Mouse (Mus musculus) embryonic facial prominence, embryonic 14.5 days (tissue): Measurements from ENCODE around the gene Ttll12. TPM values are rescaled to one million over a fixed set of nuclear protein-coding genes. Genes with fewer than 3 reads are reported as not detected.

Source experiments
- ATAC-seq: fragments of 200-750 bp; cut with Nextera tagmentation; 2 replicates; pipeline ENCODE4 v1.8.0; 2017; ENCODE audit warnings: low read depth, moderate number of reproducible peaks, moderate TSS enrichment
- DNase-seq: peaks from one replicate; pipeline ENCODE4 v3.0.0-alpha.2; 2015; ENCODE audit warnings: low spot score
- H3K27ac ChIP-seq: fragments of 300-500 bp; sonication (generic); replicated peaks from 2 replicates; pipeline ENCODE4 v1.5.1; 2014; ENCODE audit warnings: low read depth, mild to moderate bottlenecking, low read length, moderate library complexity
- H3K27me3 ChIP-seq: fragments of 300-500 bp; sonication (generic); replicated peaks from 2 replicates; pipeline ENCODE4 v1.6.1; 2014; ENCODE audit warnings: low read length; ENCODE audit not compliant: control insufficient read depth, insufficient read depth
- H3K36me3 ChIP-seq: fragments of 300-500 bp; sonication (generic); 2 replicates; pipeline ENCODE4 v1.6.1; 2014; ENCODE audit warnings: low read length, mixed read lengths; ENCODE audit not compliant: control insufficient read depth, insufficient read depth
- H3K4me1 ChIP-seq: fragments of 300-500 bp; sonication (generic); 2 replicates; pipeline ENCODE4 v1.6.1; 2014; ENCODE audit warnings: antibody characterized with exemption, low read length; ENCODE audit not compliant: control insufficient read depth, insufficient read depth
- H3K4me2 ChIP-seq: fragments of 300-500 bp; sonication (generic); 2 replicates; pipeline ENCODE4 v1.6.1; 2014; ENCODE audit warnings: low read depth, mild to moderate bottlenecking, low read length, moderate library complexity, mixed read lengths
- H3K4me3 ChIP-seq: fragments of 300-500 bp; sonication (generic); 2 replicates; pipeline ENCODE4 v1.5.1; 2014; ENCODE audit warnings: low read depth, mild to moderate bottlenecking, low read length
- H3K9ac ChIP-seq: fragments of 300-500 bp; sonication (generic); 2 replicates; pipeline ENCODE4 v1.6.1; 2014; ENCODE audit warnings: low read depth, mild to moderate bottlenecking, low read length, moderate library complexity, mixed read lengths
- H3K9me3 ChIP-seq: fragments of 300-500 bp; sonication (generic); 2 replicates; pipeline ENCODE4 v1.6.1; 2016; ENCODE audit warnings: low read length; ENCODE audit not compliant: control insufficient read depth
- WGBS: fragments of 180-500 bp; shearing (Covaris S2); extraction: QIAGEN DNeasy Blood & Tissue Kit; methylation state at CpG from one replicate; pipeline ENCODE4 v1.1.7; 2014; 5-methylcytosine and 5-hydroxymethylcytosine counted together
- polyA plus RNA-seq: library from polyadenylated mRNA; unstranded; fragments of >200 nt; fragmentation: Nextera tagmentation; extraction: Ambion mirVana; gene quantifications from 2 replicates; pipeline ENCODE4 v1.2.1, GENCODE M21; 2014

Ttll12 gene
- polyA plus RNA-seq, 1 experiment from 2014 or later: 30.7 TPM

DNA sequence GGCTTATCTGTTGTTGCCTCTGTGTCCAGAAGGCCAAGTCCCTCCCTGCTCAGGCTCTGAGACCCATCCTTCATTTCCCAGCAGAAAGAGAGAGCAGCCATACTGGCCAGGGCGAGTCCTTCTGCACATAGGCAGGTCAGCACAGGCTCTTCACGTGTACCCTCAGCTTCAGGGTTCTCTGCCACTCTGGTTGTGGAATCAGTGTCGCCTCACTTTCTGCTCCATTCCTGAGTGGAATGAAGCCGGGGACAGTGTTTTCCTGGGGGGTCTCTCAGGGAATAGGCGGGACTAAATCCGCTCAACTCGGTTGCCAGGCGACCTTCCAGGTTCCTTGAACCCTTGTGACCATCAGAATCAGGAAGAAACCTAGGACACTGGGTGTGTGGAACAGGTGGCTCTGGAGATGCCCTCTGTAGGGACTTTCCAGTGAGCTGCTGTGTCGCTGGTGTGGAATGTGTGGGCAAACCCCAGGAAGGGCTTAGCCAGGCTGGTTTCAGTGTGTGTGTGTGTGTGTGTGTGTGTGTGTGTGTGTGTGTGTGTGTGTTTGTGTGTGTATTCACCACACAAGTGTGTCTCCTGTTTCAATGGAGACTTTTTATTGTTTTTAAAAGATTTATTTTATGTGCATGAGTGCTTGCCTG is 53.2 kb downstream of the Ttll12 start:
- no peaks in the 10 kb centered on the region for H3K9me3 ChIP-seq
- no peak overlapping the region for H3K4me2 ChIP-seq
- no peak for ATAC-seq
- no peaks in the 10 kb centered on the region for H3K27me3 ChIP-seq
- H3K4me1 ChIP-seq: no peaks in the 10 kb centered on the region
- WGBS: 72% methylated on average over 9 of the region's 9 CpGs
- no peak overlapping the region for H3K4me3 ChIP-seq
- DNase-seq: no peak
- no peak overlapping the region for H3K9ac ChIP-seq
- H3K36me3 ChIP-seq: peaks cover 16% of the 10 kb centered on the region
- no peak overlapping the region for H3K27ac ChIP-seq

- H3K9ac ChIP-seq: no peak overlapping the region
- WGBS: 52% methylated on average over 4 of the region's 4 CpGs
- H3K4me1 ChIP-seq: no peaks in the 10 kb centered on the region
- no peak for DNase-seq
- H3K36me3 ChIP-seq: no peaks in the 10 kb centered on the region
- ATAC-seq: no peak
- H3K27me3 ChIP-seq: no peaks in the 10 kb centered on the region
- no peak overlapping the region for H3K27ac ChIP-seq
- no peak overlapping the region for H3K4me2 ChIP-seq
- no peaks in the 10 kb centered on the region for H3K9me3 ChIP-seq
- H3K4me3 ChIP-seq: no peak overlapping the region
Measured at GRCm38 (mm10) chr15:83539905-83540304, 55.1 kb downstream of the Ttll12 start.

DNA sequence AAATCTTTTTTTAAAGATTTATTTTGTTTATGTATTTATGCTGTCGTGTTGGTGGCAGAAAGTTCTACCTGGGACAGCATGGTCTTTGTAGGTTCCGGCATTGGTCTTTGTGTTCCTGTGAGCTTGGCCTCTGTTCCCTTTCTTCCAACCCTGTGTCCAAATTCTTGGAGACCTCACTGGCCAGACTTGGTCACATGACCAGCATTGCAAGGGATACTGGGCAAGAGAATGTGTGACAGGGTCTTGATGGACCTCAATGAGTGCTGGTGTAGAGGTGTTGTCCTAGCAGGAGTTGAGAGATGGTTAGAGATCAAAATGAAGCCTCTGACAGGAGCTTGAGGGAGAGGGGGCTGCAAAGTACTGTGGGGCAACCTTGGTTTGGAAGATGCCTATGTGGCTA is 56.1 kb downstream of the Ttll12 start:
- Histone ChIP-seq H3K36me3 (no peaks in the 10 kb centered on the region), H3K4me3 (no peak overlapping the region), H3K9me3 (no peaks in the 10 kb centered on the region), H3K4me2 (no peak overlapping the region), H3K4me1 (no peaks in the 10 kb centered on the region), H3K27ac (no peak overlapping the region), H3K27me3 (no peaks in the 10 kb centered on the region), H3K9ac (no peak overlapping the region)
- no peak for DNase-seq
- WGBS: 87% methylated on average over 2 of the region's 2 CpGs
- no peak for ATAC-seq

DNA sequence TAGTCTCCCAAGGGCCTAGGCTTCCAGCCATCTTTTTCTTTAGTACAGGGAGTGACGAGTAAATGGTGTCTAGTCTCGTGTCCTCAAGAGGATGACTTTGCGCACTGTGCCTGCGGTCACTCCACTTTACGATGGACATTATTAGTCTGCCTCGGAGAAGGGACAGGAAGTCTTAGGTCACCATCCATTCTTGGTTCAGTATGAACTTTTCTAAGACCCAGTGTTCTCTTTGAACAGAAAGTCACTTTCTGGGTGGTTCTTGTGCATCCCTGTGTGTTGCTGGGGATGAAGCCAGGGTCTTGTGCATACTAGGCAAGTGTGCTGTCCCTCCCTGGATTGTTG is 59.1 kb downstream of the Ttll12 start:
- Histone ChIP-seq H3K4me1 (no peaks in the 10 kb centered on the region), H3K4me2 (no peak overlapping the region), H3K4me3 (no peak overlapping the region), H3K9me3 (no peaks in the 10 kb centered on the region), H3K36me3 (no peaks in the 10 kb centered on the region), H3K27me3 (no peaks in the 10 kb centered on the region), H3K27ac (no peak overlapping the region), H3K9ac (no peak overlapping the region)
- DNase-seq (no peak), ATAC-seq (no peak)
- WGBS: 82% methylated on average over 6 of the region's 6 CpGs

GRCm38 (mm10) chr15:83534960-83535889 is 59.7 kb downstream of the Ttll12 start:
- Histone ChIP-seq H3K4me2 (no peak overlapping the region), H3K9me3 (no peaks in the 10 kb centered on the region), H3K27me3 (no peaks in the 10 kb centered on the region), H3K27ac (peak overlapping the region; percentile 52; the same call in 1 of the 2 replicates), H3K4me3 (no peak overlapping the region), H3K9ac (no peak overlapping the region), H3K36me3 (no peaks in the 10 kb centered on the region), H3K4me1 (no peaks in the 10 kb centered on the region)
- WGBS: 65% methylated on average over 15 of the region's 17 CpGs
- DNase-seq (peak; percentile 42), ATAC-seq (peak; percentile 62; the same call in 1 of the 2 replicates)

- 69% methylated on average over 7 of the region's 7 CpGs for WGBS
Measured at GRCm38 (mm10) chr15:83532606-83533005, 62.4 kb downstream of the Ttll12 start.

DNA sequence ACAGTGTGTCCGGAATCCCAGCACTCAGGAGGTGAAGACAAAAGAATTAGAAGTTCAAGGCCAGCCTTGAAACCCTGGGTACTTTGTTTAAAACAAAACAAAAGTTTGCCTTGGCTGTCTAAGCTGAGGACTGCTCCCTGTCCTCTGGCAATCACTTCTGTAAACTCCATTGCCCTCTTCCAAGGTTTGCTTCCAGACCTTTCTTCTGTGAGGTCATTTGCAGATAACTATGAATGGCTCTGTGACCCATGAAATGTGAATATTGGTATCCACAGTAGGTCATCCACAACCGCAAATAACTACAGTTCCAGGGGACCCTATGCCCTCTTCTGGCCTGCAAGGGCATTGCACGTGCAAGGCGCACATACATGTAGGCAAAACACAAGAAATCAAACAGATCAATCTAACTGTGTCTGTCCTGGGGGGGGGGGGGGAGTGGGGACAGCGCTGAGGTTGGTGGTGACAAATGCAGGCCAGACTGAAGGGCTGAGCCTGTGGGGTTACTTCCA is 62.9 kb downstream of the Ttll12 start:
- no peak for DNase-seq
- Histone ChIP-seq H3K9me3 (no peaks in the 10 kb centered on the region), H3K27me3 (peaks cover 19% of the 10 kb centered on the region), H3K9ac (no peak overlapping the region), H3K4me2 (no peak overlapping the region), H3K36me3 (no peaks in the 10 kb centered on the region), H3K4me1 (0 out of 2 replicates have a peak, but pooled peaks cover 3% of the 10 kb centered on the region), H3K4me3 (no peak overlapping the region), H3K27ac (no peak overlapping the region)
- ATAC-seq: no peak
- 92% methylated on average over 4 of the region's 5 CpGs for WGBS

More at GRCm38 (mm10) chr15:83532606-83533005, 62.4 kb downstream of the Ttll12 start:
- H3K4me3 ChIP-seq: no peak overlapping the region
- no peak overlapping the region for H3K27ac ChIP-seq
- H3K4me1 ChIP-seq: no peaks in the 10 kb centered on the region
- H3K9ac ChIP-seq: no peak overlapping the region
- DNase-seq: no peak
- peaks cover 13% of the 10 kb centered on the region for H3K27me3 ChIP-seq
- no peaks in the 10 kb centered on the region for H3K36me3 ChIP-seq
- no peaks in the 10 kb centered on the region for H3K9me3 ChIP-seq
- no peak overlapping the region for H3K4me2 ChIP-seq
- ATAC-seq: no peak

GRCm38 (mm10) chr15:83530688-83531087 is 64.3 kb downstream of the Ttll12 start:
- H3K27me3 ChIP-seq: peaks cover 32% of the 10 kb centered on the region
- H3K27ac ChIP-seq: no peak overlapping the region; the same call in 1 of the 2 replicates
- DNase-seq: no peak
- H3K4me3 ChIP-seq: no peak overlapping the region
- no peak for ATAC-seq
- no peak overlapping the region for H3K4me2 ChIP-seq
- H3K4me1 ChIP-seq: peaks cover 7% of the 10 kb centered on the region; the same call in 1 of the 2 replicates
- no peaks in the 10 kb centered on the region for H3K36me3 ChIP-seq
- H3K9ac ChIP-seq: no peak overlapping the region
- H3K9me3 ChIP-seq: no peaks in the 10 kb centered on the region
- 63% methylated on average over 6 of the region's 6 CpGs for WGBS
